Mouse (Mus musculus): ENCODE results near the gene Nfib. TPM values are rescaled to one million over a fixed set of nuclear protein-coding genes. Genes with fewer than 3 reads are reported as not detected.
A peak's percentile ranks its signal among the peaks of the same experiment; 100 is the strongest.

Nfib gene
- total and polyA plus RNA-seq, 3 experiments = 0.04 to 0.11 (median 0.09) TPM

GRCm38 (mm10) chr4:82697151-82697550 lies 8.4 kb downstream of the Nfib start:
- no peaks in the 10 kb centered on the region for H3K9me3 ChIP-seq (replicated peaks; ENCODE audit: low read length)
- dilution Hi-C loops (cut with MboI; ENCODE audit: extremely low pct_ligation_motif_present, extremely low pct_unique_long_range_greater_than_20kb, low sequenced_read_pairs) = no loop called here

GRCm38 (mm10) chr4:82695760-82696501 lies 9.6 kb downstream of the Nfib start:
- Histone ChIP-seq H3K79me2 (replicated peaks; ENCODE audit: control insufficient read depth, extremely low read depth, insufficient read depth, poor library complexity, severe bottlenecking) (no peaks in the 10 kb centered on the region), H3K27me3 (replicated peaks) (no peaks in the 10 kb centered on the region), H3K36me3 (replicated peaks in 1 of 2; ENCODE audit: control insufficient read depth in 1 of 2, insufficient read depth in 1 of 2, low read length in 1 of 2) (no peaks in the 10 kb centered on the region), H3K9ac (ENCODE audit: insufficient read depth, low read depth) (no peak overlapping the region), H3K4me2 (ENCODE audit: insufficient read depth, low read depth, poor library complexity, severe bottlenecking) (no peak overlapping the region), H3K4me3 (replicated peaks in 1 of 3; ENCODE audit: low read depth in 2 of 3, low read length in 2 of 3, poor library complexity in 1 of 3) (no peak overlapping the region), H3K4me1 (ENCODE audit: control insufficient read depth in 1 of 2, insufficient read depth in 2 of 2) (no peaks in the 10 kb centered on the region), H3K27ac (ENCODE audit: insufficient read depth, low read depth) (no peak overlapping the region), H3K9me3 (replicated peaks; ENCODE audit: low read length) (no peaks in the 10 kb centered on the region)
- dilution Hi-C loops (cut with MboI; ENCODE audit: extremely low pct_ligation_motif_present, extremely low pct_unique_long_range_greater_than_20kb, low sequenced_read_pairs) (no loop called here), in situ Hi-C loops (cut with MboI; ENCODE audit: low pct_ligation_motif_present, low pct_unique_long_range_greater_than_20kb, low sequenced_read_pairs) (no loop called here)
- DNase-seq (ENCODE audit: extremely low read depth) = peak; percentile 2
- TF ChIP-seq IRF4 (IDR thresholded peaks at IDR 0.05; ENCODE audit: low read depth, low read length) (no peak), CHD1 (IDR thresholded peaks at IDR 0.05; ENCODE audit: low read depth, low read length) (no peak), POLR2A (IDR thresholded peaks at IDR 0.05; ENCODE audit: low read depth, low read length) (no peak), CHD2 (IDR thresholded peaks at IDR 0.05; ENCODE audit: low read length) (no peak), KAT2A (IDR thresholded peaks at IDR 0.05; ENCODE audit: insufficient replicate concordance, low read length) (no peak), ZC3H11A (IDR thresholded peaks at IDR 0.05; ENCODE audit: low read depth, low read length) (no peak)

More at GRCm38 (mm10) chr4:82697151-82697550, 8.4 kb downstream of the Nfib start:
- Histone ChIP-seq H3K27ac (ENCODE audit: insufficient read depth, low read depth) (no peak overlapping the region), H3K27me3 (replicated peaks) (no peaks in the 10 kb centered on the region), H3K79me2 (replicated peaks; ENCODE audit: control insufficient read depth, extremely low read depth, insufficient read depth, poor library complexity, severe bottlenecking) (no peaks in the 10 kb centered on the region), H3K36me3 (replicated peaks in 1 of 2; ENCODE audit: control insufficient read depth in 1 of 2, insufficient read depth in 1 of 2, low read length in 1 of 2) (no peaks in the 10 kb centered on the region), H3K4me1 (ENCODE audit: control insufficient read depth in 1 of 2, insufficient read depth in 2 of 2) (no peaks in the 10 kb centered on the region), H3K4me2 (ENCODE audit: insufficient read depth, low read depth, poor library complexity, severe bottlenecking) (no peak overlapping the region), H3K9ac (ENCODE audit: insufficient read depth, low read depth) (no peak overlapping the region), H3K4me3 (replicated peaks in 1 of 3; ENCODE audit: low read depth in 2 of 3, low read length in 2 of 3, poor library complexity in 1 of 3) (no peak overlapping the region)
- no peak for DNase-seq (ENCODE audit: extremely low read depth)
- TF ChIP-seq MAFK (IDR thresholded peaks at IDR 0.05; ENCODE audit: insufficient replicate concordance, low read length) = no peak
- no peak for TF ChIP-seq JUND (conservative IDR thresholded peaks at IDR 0.05; ENCODE audit: low read depth, low read length)
- no peak for TF ChIP-seq MYC (IDR thresholded peaks at IDR 0.05; ENCODE audit: low read depth, low read length)
- no peak for TF ChIP-seq IRF4 (IDR thresholded peaks at IDR 0.05; ENCODE audit: low read depth, low read length)
- TF ChIP-seq USF1 (IDR thresholded peaks at IDR 0.05; ENCODE audit: low read depth, low read length) = no peak
- no peak for TF ChIP-seq ZKSCAN1 (IDR thresholded peaks at IDR 0.05; ENCODE audit: borderline replicate concordance, low read depth, low read length)
- TF ChIP-seq SIN3A (IDR thresholded peaks at IDR 0.05; ENCODE audit: low read length) = no peak
- no peak for TF ChIP-seq GABPA (IDR thresholded peaks at IDR 0.05; ENCODE audit: insufficient replicate concordance, low read depth, low read length)
- no peak for TF ChIP-seq POLR2A (IDR thresholded peaks at IDR 0.05; ENCODE audit: low read depth, low read length)
- TF ChIP-seq JUN (IDR thresholded peaks at IDR 0.05; ENCODE audit: insufficient read depth, low read depth, low read length) = no peak
- no peak for TF ChIP-seq PAX5 (IDR thresholded peaks at IDR 0.05; ENCODE audit: low read length)
- TF ChIP-seq ZC3H11A (IDR thresholded peaks at IDR 0.05; ENCODE audit: low read depth, low read length) = no peak
- no peak for TF ChIP-seq CHD2 (IDR thresholded peaks at IDR 0.05; ENCODE audit: low read length)
- TF ChIP-seq NELFE (IDR thresholded peaks at IDR 0.05; ENCODE audit: low read depth, low read length) = no peak
- in situ Hi-C loops (cut with MboI; ENCODE audit: low pct_ligation_motif_present, low pct_unique_long_range_greater_than_20kb, low sequenced_read_pairs) = no loop called here

All from CH12.LX (cell line).